Mouse (Mus musculus): ENCODE measurements around the gene Abcc2.

Abcc2 gene

DNA sequence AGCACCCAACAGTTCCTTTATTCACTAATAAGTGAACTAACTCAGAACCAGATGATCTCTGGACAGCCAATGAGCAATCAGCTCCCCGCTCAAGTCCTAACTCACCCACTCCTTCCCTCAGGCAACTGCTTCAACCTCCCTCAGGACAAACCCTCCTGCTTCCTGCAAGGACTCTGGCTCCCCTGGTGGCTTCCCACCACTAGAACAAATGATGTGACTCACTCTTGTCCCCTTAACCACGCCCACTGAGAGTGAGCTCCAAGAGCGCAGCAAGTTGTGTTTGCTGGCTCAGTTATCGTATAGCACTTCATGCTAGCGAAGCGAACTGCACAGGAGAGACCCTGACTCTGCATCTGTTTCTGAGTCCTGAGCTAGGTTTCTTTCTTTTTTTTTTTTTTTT, 75.4 kb downstream of the Abcc2 start:
- no peak for DNase-seq

DNA sequence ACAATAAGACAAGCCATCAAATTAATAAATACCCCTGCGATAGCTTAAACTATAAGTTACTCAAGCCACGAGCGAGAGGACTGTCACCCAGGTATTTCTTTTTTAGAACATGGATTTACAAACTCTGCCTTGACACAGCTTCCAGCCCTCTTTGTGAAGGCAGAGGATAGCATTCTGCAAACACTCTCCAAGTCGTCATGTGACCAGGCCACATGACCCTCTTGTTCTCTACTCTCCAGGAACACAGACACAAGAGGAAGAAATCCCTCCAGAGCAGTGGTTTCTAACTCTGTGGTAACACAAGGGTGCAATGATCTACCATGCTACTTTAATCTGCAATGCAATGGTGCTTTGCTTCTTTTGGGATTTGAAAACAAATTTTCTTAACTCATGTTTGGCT, 88.4 kb downstream of the Abcc2 start:
- DNase-seq = no peak

DNA sequence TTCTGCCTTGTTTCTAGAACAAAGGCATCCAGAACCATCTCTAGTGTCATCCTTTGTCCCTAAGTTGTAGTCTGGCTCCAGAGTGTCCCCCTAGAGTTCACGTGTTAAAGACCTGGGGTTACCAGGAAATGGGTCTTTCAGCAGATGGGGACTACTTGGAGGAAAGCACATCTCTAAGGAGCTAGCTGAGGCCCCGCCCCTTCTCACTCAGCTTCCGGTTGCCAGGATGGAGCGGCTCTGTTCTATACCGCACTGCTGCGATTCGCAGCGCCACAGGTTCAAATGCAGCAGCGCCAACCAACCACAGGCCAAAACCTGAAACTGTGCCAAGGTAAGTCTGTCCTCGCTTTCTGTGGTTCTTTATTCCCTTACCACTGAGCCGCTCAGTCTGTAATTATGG, 92.4 kb downstream of the Abcc2 start:
- no peak for DNase-seq

- no peak for DNase-seq
Measured at GRCm38 (mm10) chr19:43875996-43876395, 94.0 kb downstream of the Abcc2 start.

GRCm38 (mm10) chr19:43877364-43877763, 95.4 kb downstream of the Abcc2 start:
- no peak for DNase-seq

DNA sequence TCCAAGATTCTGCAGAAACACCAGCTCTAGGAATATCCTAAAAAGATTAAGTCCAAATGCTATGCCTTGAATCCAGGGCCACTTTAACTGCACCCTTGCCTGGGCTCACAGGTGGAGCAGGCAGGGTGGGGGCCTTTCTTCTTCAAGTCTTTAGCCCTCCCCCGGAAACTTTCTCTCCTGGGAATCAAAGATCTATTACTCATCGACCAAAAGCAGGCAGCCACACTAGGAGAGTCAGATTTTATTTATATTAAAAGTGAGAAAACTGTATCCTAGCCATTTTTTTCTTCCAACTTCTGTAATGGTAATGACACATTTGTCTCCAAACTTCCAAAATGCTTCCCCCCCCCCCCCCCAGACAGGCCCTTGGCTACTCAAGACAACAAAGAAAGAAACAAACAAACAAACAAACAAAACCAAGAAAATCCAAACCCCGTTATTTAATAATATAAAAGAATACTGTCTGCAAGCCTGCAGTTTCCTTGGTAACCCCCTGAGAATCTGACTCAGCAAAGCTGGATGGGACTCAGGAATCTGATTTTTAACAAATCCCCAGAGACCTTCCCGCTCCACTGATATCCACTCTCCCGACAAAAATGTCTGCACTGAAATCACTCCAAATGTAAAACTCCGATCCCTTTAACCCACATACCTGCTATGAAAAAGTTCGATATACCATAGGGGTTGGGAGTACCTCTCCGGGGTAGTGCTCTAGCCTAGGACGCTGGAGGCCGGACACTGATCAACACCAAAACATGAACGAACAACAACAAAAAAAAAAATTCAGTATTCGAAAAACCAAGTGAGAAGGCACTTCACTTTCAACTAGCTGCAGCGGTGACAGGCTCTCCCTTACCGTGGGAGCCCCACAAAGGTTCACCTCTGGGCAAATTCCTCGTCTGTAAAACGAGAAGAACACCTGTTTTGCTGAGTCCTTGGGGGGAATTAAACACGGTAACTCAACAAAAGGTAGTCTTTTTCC, 96.4 kb downstream of the Abcc2 start:
- no peak for DNase-seq

DNA sequence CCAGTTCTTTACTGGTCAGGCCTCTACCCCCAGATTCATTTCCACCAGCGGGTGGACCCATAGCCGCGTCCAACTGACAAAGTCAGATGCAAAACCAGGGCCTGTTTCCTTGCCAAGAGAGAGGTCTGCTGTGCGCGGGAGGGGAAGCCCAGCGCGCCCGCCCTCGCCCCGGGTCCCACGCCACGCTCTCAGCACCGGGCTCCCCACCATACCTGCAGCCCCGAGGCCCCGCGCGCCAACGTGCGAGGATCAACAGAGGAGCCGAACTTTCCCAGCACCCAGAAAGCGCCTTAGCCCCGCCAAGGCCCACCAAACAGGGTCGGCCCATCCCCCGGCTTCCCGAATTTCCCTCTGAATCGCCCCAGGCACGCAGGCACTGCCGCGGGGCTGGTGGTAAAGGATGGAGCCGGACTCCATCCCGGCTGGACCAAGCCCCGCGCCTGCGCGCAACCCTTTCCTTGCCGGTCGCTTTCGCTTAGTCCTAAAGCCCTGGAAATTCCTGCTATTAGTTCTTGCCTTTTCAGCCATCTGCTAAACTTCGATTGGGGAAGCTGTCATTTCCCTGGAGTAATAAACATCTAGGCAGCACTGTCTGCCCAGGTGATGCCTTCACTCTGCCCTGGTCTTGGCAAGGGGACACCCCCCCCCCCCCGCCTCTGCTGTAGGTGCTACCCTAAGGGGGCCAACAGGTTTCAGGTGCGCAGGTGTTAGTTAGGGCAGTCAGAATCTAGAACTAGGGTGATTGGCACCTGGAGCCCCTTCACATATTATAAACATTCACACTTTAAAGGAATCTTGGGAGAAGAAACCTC, 97.6 kb downstream of the Abcc2 start:
- DNase-seq = peak; percentile 69

DNA sequence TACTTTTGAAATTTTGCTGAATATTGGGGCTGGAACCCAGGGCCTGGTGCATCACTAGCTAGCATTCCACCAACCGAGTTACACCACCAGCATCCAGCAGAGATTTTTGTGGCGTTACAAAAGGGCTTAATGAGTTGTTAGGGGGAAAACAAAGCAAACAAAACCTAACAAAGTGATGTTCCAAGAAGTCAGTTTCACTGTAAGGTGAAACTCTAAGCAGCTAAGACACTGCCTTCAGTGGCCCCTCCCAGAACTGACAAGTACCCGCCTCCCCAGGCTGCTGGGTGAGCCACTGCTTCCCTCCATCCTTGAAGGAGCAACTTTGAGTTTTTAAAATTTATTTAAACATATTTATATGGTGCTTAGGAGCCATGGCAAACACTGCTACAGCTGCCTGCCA, 98.4 kb downstream of the Abcc2 start:
- no peak for DNase-seq

GRCm38 (mm10) chr19:43881615-43882014, 99.6 kb downstream of the Abcc2 start:
- no peak for DNase-seq

DNA sequence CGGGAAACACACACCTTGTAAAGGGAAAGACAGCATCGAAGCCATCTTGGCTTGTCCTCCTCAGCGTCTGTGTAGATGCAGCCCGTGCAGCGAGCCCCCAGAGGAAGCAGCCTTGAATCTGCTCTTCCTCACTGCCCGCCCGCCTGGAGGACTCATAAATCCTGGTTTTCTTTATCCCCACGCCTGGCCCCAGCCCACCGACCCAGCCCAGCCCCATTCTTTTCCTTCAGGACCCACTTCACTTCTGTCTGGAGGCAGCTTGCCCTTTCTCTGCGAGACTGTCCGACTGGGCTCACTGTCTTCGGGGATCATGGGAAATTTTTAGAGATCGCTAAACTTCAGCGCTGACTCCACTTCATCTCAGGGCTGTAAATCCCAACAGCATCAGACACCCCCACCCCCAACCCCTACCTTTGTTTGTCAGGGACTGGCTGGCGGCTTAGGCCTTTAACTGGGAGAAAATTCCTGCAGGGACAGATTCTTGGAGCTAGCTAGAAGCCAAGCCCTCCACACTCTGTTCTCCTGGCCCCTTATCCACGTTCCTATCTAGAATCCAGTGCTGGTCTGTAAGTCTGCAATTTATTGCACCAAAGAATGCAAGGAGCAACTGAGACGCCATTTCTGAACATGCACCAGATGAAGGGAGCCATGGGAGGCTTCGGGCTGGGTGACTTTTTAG, 101.0 kb downstream of the Abcc2 start:
- no peak for DNase-seq

DNA sequence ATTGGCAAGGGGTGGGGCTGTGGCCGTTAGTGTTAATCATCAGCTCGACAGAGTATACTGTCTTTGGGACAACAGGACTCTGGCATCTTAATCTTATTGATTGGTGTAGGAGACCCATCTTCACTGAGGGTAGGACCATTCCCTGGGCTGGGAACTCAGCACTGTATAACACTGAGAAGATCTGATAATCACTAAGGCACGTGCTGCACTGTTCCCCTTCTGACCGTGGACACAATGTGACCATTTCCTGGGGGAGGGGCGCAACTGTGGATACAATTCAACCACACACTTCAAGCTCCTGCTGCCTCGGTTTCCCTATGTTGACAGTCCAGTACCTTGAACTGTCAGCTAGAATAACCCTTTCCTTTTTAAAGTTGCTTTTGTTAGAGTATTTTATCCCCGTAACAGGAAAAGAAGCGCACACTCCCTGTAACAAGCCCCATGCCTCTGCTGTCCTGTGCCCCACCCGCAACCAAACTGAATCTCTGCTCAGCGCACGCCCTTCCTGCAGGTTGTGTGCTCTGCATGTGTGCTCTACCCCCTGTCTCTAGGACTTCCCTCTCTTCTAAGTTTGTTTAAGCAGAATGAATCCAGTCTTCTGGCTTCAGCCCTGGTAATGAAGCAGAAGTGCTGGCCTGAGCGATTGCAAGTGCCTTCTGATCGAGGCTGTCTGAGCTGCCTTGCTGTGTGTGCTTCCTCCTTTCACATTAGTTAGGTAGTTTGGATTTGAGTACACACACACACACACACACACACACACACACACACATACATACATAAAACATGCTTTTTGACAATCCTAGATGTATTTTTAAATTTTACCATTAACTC, 102.9 kb downstream of the Abcc2 start:
- DNase-seq = no peak

DNA sequence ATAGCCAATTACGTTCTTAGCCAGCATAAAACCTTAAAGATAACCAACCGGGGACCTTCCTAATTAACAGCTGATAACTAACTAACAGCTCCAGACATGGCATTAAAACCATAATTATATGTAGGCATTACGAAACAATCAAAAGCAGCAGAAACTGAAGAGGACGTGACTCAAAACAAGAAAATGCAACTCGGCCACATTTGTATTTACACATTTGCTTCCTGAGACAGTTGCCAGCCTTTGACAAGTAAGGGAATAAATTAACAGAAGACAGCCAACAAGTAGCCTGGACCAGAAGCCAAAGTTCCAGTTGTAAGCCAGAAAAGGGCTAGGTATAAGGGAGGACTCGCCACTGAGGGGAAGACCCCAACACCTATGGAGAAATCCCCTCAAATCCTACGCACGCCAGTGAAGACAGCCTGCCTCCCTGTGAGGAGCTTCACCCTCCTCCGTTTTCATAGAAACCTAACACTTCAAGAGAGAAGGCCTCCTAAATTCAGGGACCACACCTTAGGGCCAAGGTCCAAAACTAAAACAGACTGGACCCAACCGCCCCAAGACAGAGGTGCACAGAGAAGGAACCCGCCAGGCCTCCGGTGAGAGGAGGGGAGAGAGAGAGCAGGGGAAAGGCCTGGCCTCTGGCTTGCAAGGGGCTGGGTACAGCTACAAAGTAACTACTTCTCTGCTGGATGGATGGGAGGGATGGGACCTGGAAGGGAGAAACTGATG, 104.5 kb downstream of the Abcc2 start:
- DNase-seq = no peak

- no peak for DNase-seq
Measured at GRCm38 (mm10) chr19:43887242-43887641, 105.2 kb downstream of the Abcc2 start.

DNA sequence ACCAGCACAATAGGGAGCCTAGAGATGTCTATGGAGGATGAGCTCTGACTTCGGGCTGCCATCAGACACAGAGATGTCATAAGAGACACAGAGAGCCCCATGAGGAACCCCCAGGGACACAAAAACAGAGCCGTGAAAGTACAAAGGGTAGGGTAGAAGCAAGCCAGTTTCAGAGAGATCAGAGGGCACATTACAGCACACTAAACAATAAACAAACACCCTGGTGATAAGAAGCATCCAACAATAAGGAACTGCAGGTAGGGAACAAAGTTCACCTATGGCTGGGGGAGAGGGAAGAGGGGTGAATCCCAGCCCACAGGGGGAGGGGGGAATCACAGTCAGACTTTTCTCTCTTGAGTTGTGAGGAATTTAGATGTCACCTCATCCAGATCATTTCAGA, 105.7 kb downstream of the Abcc2 start:
- DNase-seq = no peak

Measured in cerebellum, adult 9-11 months (tissue).